Mouse (Mus musculus) spleen, adult 2 months (tissue): ENCODE results near the gene Rai14.

Experiments used
- CTCF ChIP-seq: fragments of 200-500 bp; IDR thresholded peaks from 2 replicates; pipeline ENCODE4 v1.5.1; 2011; ENCODE audit warnings: mild to moderate bottlenecking, inconsistent platforms; ENCODE audit not compliant: insufficient read depth, insufficient read length, insufficient replicate concordance; ENCODE audit errors: extremely low read depth
- POLR2A ChIP-seq: fragments of 200-500 bp; IDR thresholded peaks from 2 replicates; pipeline ENCODE4 v1.6.1; 2011; ENCODE audit warnings: low read depth, low read length, inconsistent platforms

GRCm38 (mm10) chr15:10655151-10655905 is 59.1 kb downstream of the Rai14 start:
- TF ChIP-seq CTCF (no peak), POLR2A (no peak)
